Mouse (Mus musculus) embryonic facial prominence, embryonic 14.5 days (tissue): ENCODE results near the gene Gnaq. TPM values are rescaled to one million over a fixed set of nuclear protein-coding genes. Genes with fewer than 3 reads are reported as not detected.

Source experiments
- ATAC-seq: fragments of 200-750 bp; cut with Nextera tagmentation; 2 replicates; pipeline ENCODE4 v1.8.0; 2017; ENCODE audit warnings: low read depth, moderate number of reproducible peaks, moderate TSS enrichment
- DNase-seq: peaks from one replicate; pipeline ENCODE4 v3.0.0-alpha.2; 2015; ENCODE audit warnings: low spot score
- H3K27ac ChIP-seq: fragments of 300-500 bp; sonication (generic); replicated peaks from 2 replicates; pipeline ENCODE4 v1.5.1; 2014; ENCODE audit warnings: low read depth, mild to moderate bottlenecking, low read length, moderate library complexity
- H3K27me3 ChIP-seq: fragments of 300-500 bp; sonication (generic); replicated peaks from 2 replicates; pipeline ENCODE4 v1.6.1; 2014; ENCODE audit warnings: low read length; ENCODE audit not compliant: control insufficient read depth, insufficient read depth
- H3K36me3 ChIP-seq: fragments of 300-500 bp; sonication (generic); 2 replicates; pipeline ENCODE4 v1.6.1; 2014; ENCODE audit warnings: low read length, mixed read lengths; ENCODE audit not compliant: control insufficient read depth, insufficient read depth
- H3K4me1 ChIP-seq: fragments of 300-500 bp; sonication (generic); 2 replicates; pipeline ENCODE4 v1.6.1; 2014; ENCODE audit warnings: antibody characterized with exemption, low read length; ENCODE audit not compliant: control insufficient read depth, insufficient read depth
- H3K4me2 ChIP-seq: fragments of 300-500 bp; sonication (generic); 2 replicates; pipeline ENCODE4 v1.6.1; 2014; ENCODE audit warnings: low read depth, mild to moderate bottlenecking, low read length, moderate library complexity, mixed read lengths
- H3K4me3 ChIP-seq: fragments of 300-500 bp; sonication (generic); 2 replicates; pipeline ENCODE4 v1.5.1; 2014; ENCODE audit warnings: low read depth, mild to moderate bottlenecking, low read length
- H3K9ac ChIP-seq: fragments of 300-500 bp; sonication (generic); 2 replicates; pipeline ENCODE4 v1.6.1; 2014; ENCODE audit warnings: low read depth, mild to moderate bottlenecking, low read length, moderate library complexity, mixed read lengths
- H3K9me3 ChIP-seq: fragments of 300-500 bp; sonication (generic); 2 replicates; pipeline ENCODE4 v1.6.1; 2016; ENCODE audit warnings: low read length; ENCODE audit not compliant: control insufficient read depth
- WGBS: fragments of 180-500 bp; shearing (Covaris S2); extraction: QIAGEN DNeasy Blood & Tissue Kit; methylation state at CpG from one replicate; pipeline ENCODE4 v1.1.7; 2014; 5-methylcytosine and 5-hydroxymethylcytosine counted together
- polyA plus RNA-seq: library from polyadenylated mRNA; unstranded; fragments of >200 nt; fragmentation: Nextera tagmentation; extraction: Ambion mirVana; gene quantifications from 2 replicates; pipeline ENCODE4 v1.2.1, GENCODE M21; 2014

Gnaq gene
- polyA plus RNA-seq, 1 experiment from 2014 or later = 18.3 TPM

GRCm38 (mm10) chr19:16168653-16169198, 36.1 kb downstream of the Gnaq start:
- H3K4me3 ChIP-seq = no peak overlapping the region
- ATAC-seq (peak; percentile 56; the same call in 1 of the 2 replicates), DNase-seq (peak; percentile 40)
- H3K9me3 ChIP-seq = no peaks in the 10 kb centered on the region
- no peak overlapping the region for H3K4me2 ChIP-seq
- peak overlapping the region; percentile 6; the same call in 1 of the 2 replicates for H3K9ac ChIP-seq
- WGBS = 31% methylated on average over 4 of the region's 4 CpGs
- peaks cover 29% of the 10 kb centered on the region for H3K4me1 ChIP-seq
- H3K27me3 ChIP-seq = no peaks in the 10 kb centered on the region
- H3K36me3 ChIP-seq = no peaks in the 10 kb centered on the region
- H3K27ac ChIP-seq = peak overlapping the region; percentile 24; the same call in 1 of the 2 replicates

GRCm38 (mm10) chr19:16170724-16171123, 38.1 kb downstream of the Gnaq start:
- 36% methylated on average over 3 of the region's 3 CpGs for WGBS
- Histone ChIP-seq H3K27ac (no peak overlapping the region), H3K4me1 (peaks cover 30% of the 10 kb centered on the region), H3K9ac (no peak overlapping the region), H3K9me3 (no peaks in the 10 kb centered on the region), H3K36me3 (no peaks in the 10 kb centered on the region), H3K4me2 (no peak overlapping the region), H3K27me3 (no peaks in the 10 kb centered on the region), H3K4me3 (no peak overlapping the region)
- DNase-seq (no peak), ATAC-seq (no peak)

GRCm38 (mm10) chr19:16173721-16174120, 41.1 kb downstream of the Gnaq start:
- no peak overlapping the region for H3K4me3 ChIP-seq
- H3K27ac ChIP-seq = no peak overlapping the region
- H3K27me3 ChIP-seq = no peaks in the 10 kb centered on the region
- peaks cover 20% of the 10 kb centered on the region for H3K4me1 ChIP-seq
- no peaks in the 10 kb centered on the region for H3K9me3 ChIP-seq
- H3K4me2 ChIP-seq = no peak overlapping the region
- H3K36me3 ChIP-seq = no peaks in the 10 kb centered on the region
- no peak for ATAC-seq
- WGBS = 63% methylated on average over 9 of the region's 9 CpGs
- H3K9ac ChIP-seq = no peak overlapping the region
- no peak for DNase-seq

GRCm38 (mm10) chr19:16176426-16176825, 43.8 kb downstream of the Gnaq start:
- ATAC-seq = peak; percentile 76
- Histone ChIP-seq H3K9ac (no peak overlapping the region), H3K4me2 (no peak overlapping the region), H3K27me3 (no peaks in the 10 kb centered on the region), H3K4me3 (no peak overlapping the region), H3K27ac (peak overlapping the region; percentile 59), H3K4me1 (peaks cover 20% of the 10 kb centered on the region), H3K9me3 (no peaks in the 10 kb centered on the region), H3K36me3 (no peaks in the 10 kb centered on the region)
- DNase-seq = peak; percentile 64
- WGBS = 30% methylated on average over 5 of the region's 5 CpGs

GRCm38 (mm10) chr19:16177139-16177727, 44.6 kb downstream of the Gnaq start:
- H3K9me3 ChIP-seq = no peaks in the 10 kb centered on the region
- ATAC-seq = peak; percentile 41; the same call in 1 of the 2 replicates
- no peak overlapping the region for H3K4me2 ChIP-seq
- no peak overlapping the region for H3K9ac ChIP-seq
- H3K4me1 ChIP-seq = peaks cover 28% of the 10 kb centered on the region
- DNase-seq = peak; percentile 65
- H3K4me3 ChIP-seq = no peak overlapping the region
- H3K27me3 ChIP-seq = no peaks in the 10 kb centered on the region
- H3K27ac ChIP-seq = no peak overlapping the region
- H3K36me3 ChIP-seq = no peaks in the 10 kb centered on the region
- 78% methylated on average over 8 of the region's 8 CpGs for WGBS

GRCm38 (mm10) chr19:16181258-16181657, 48.6 kb downstream of the Gnaq start:
- Histone ChIP-seq H3K4me3 (no peak overlapping the region), H3K9me3 (no peaks in the 10 kb centered on the region), H3K9ac (no peak overlapping the region), H3K4me2 (no peak overlapping the region), H3K36me3 (no peaks in the 10 kb centered on the region), H3K27me3 (no peaks in the 10 kb centered on the region), H3K4me1 (peaks cover 21% of the 10 kb centered on the region), H3K27ac (no peak overlapping the region)
- ATAC-seq (no peak), DNase-seq (no peak)
- 80% methylated on average over 3 of the region's 3 CpGs for WGBS

GRCm38 (mm10) chr19:16181852-16182475, 49.3 kb downstream of the Gnaq start:
- H3K4me1 ChIP-seq = peaks cover 14% of the 10 kb centered on the region
- DNase-seq = no peak
- no peaks in the 10 kb centered on the region for H3K36me3 ChIP-seq
- no peak for ATAC-seq
- H3K9ac ChIP-seq = no peak overlapping the region
- no peak overlapping the region for H3K4me2 ChIP-seq
- 68% methylated on average over 7 of the region's 7 CpGs for WGBS
- H3K9me3 ChIP-seq = no peaks in the 10 kb centered on the region
- H3K4me3 ChIP-seq = no peak overlapping the region
- no peaks in the 10 kb centered on the region for H3K27me3 ChIP-seq
- H3K27ac ChIP-seq = peak overlapping the region; percentile 28; the same call in 1 of the 2 replicates

GRCm38 (mm10) chr19:16183592-16184365, 51.1 kb downstream of the Gnaq start:
- H3K27ac ChIP-seq = no peak overlapping the region
- H3K4me2 ChIP-seq = no peak overlapping the region
- H3K4me3 ChIP-seq = no peak overlapping the region
- H3K9ac ChIP-seq = no peak overlapping the region
- peaks cover 16% of the 10 kb centered on the region for H3K4me1 ChIP-seq
- ATAC-seq = no peak
- WGBS = 85% methylated on average over 10 of the region's 10 CpGs
- no peaks in the 10 kb centered on the region for H3K9me3 ChIP-seq
- no peak for DNase-seq
- H3K36me3 ChIP-seq = no peaks in the 10 kb centered on the region
- H3K27me3 ChIP-seq = no peaks in the 10 kb centered on the region
